Mouse (Mus musculus) left cerebral cortex, adult 11 months (tissue): ENCODE measurements around the gene Dhrs11.

Experiments used
- DNase-seq: peaks from one replicate; pipeline ENCODE4 v3.0.0; 2022; ENCODE audit warnings: low spot score

Gene Dhrs11

GRCm38 (mm10) chr11:84823484-84823897, 5.3 kb downstream of the Dhrs11 start:
- no peak for DNase-seq

- no peak for DNase-seq
Measured at GRCm38 (mm10) chr11:84822487-84822886, 6.3 kb downstream of the Dhrs11 start.

- no peak for DNase-seq
Measured at GRCm38 (mm10) chr11:84821131-84821770, 7.5 kb downstream of the Dhrs11 start.

- peak; percentile 87 for DNase-seq
Measured at GRCm38 (mm10) chr11:84818961-84819692, 9.7 kb downstream of the Dhrs11 start, which contains the start of gene Mrm1. TSS of gene Mrm1 (minus strand) at chr11:84819515.

- DNase-seq = peak; percentile 49
Measured at GRCm38 (mm10) chr11:84818085-84818960, 10.5 kb downstream of the Dhrs11 start.

- DNase-seq = no peak
Measured at GRCm38 (mm10) chr11:84817362-84817761, 11.4 kb downstream of the Dhrs11 start.

- no peak for DNase-seq
Measured at GRCm38 (mm10) chr11:84813724-84814510, 14.9 kb downstream of the Dhrs11 start.

GRCm38 (mm10) chr11:84804373-84804772, 24.4 kb downstream of the Dhrs11 start:
- no peak for DNase-seq

GRCm38 (mm10) chr11:84797627-84798353, 31.0 kb downstream of the Dhrs11 start:
- no peak for DNase-seq

- no peak for DNase-seq
Measured at GRCm38 (mm10) chr11:84797026-84797425, 31.8 kb downstream of the Dhrs11 start.

GRCm38 (mm10) chr11:84794496-84795113, 34.2 kb downstream of the Dhrs11 start:
- DNase-seq = peak; percentile 54

GRCm38 (mm10) chr11:84793545-84793944, 35.2 kb downstream of the Dhrs11 start:
- DNase-seq = no peak

GRCm38 (mm10) chr11:84790383-84790782, 38.4 kb downstream of the Dhrs11 start:
- no peak for DNase-seq

- no peak for DNase-seq
Measured at GRCm38 (mm10) chr11:84780143-84780870, 48.5 kb downstream of the Dhrs11 start.

GRCm38 (mm10) chr11:84775560-84775959, 53.2 kb downstream of the Dhrs11 start:
- no peak for DNase-seq

- no peak for DNase-seq
Measured at GRCm38 (mm10) chr11:84774870-84775514, 53.8 kb downstream of the Dhrs11 start.
